Mouse (Mus musculus): Measurements from ENCODE around the gene Rbm28.

Gene Rbm28

GRCm38 (mm10) chr6:29164314-29165244 lies at the start of gene Rbm28:
Gene Rbm28, minus strand, starts transcription at chr6:29165006.
- in situ Hi-C loops (cut with MseI, MboI), result loop anchor here in 1 of 2 experiments (5.0 kb wide), 1 partner anchor 38 kb away; no protein-coding TSS in a partner anchor

- in situ Hi-C loops (cut with MseI, MboI), result no loop called here
Observed at GRCm38 (mm10) chr6:29214245-29214644, 49.4 kb upstream of the Rbm28 start.

- in situ Hi-C loops (cut with MseI, MboI), result no loop called here
Observed at GRCm38 (mm10) chr6:29213436-29213835, 48.6 kb upstream of the Rbm28 start.

GRCm38 (mm10) chr6:29211806-29212492 lies 47.1 kb upstream of the Rbm28 start:
- in situ Hi-C loops (cut with MseI, MboI), result no loop called here

- in situ Hi-C loops (cut with MseI, MboI), result no loop called here
Observed at GRCm38 (mm10) chr6:29211146-29211545, 46.3 kb upstream of the Rbm28 start.

GRCm38 (mm10) chr6:29210231-29210936 lies 45.6 kb upstream of the Rbm28 start:
- in situ Hi-C loops (cut with MseI, MboI), result no loop called here

- in situ Hi-C loops (cut with MseI, MboI), result loop anchor here (5.0 to 10.0 kb wide), 3 partner anchors 36 to 67 kb away; partner anchors contain the start of genes Fam71f2 (in 1 of the 2) and Hilpda (in 1 of the 2)
Observed at GRCm38 (mm10) chr6:29208178-29208577, 43.4 kb upstream of the Rbm28 start.

- in situ Hi-C loops (cut with MseI, MboI), result loop anchor here (5.0 to 10.0 kb wide), 3 partner anchors 35 to 68 kb away; partner anchors contain the start of genes Fam71f2 (in 1 of the 2) and Hilpda (in 1 of the 2)
Observed at GRCm38 (mm10) chr6:29207017-29207416, 42.2 kb upstream of the Rbm28 start.

GRCm38 (mm10) chr6:29206006-29206405 lies 41.2 kb upstream of the Rbm28 start:
- in situ Hi-C loops (cut with MseI, MboI), result loop anchor here (5.0 to 10.0 kb wide), 3 partner anchors 34 to 69 kb away; partner anchors contain the start of genes Fam71f2 (in 1 of the 2) and Hilpda (in 1 of the 2)

GRCm38 (mm10) chr6:29204932-29205614 lies 40.3 kb upstream of the Rbm28 start:
- in situ Hi-C loops (cut with MseI, MboI), result loop anchor here (5.0 to 10.0 kb wide), 4 partner anchors 33 to 70 kb away; partner anchors contain the start of genes Fam71f2 (in 1 of the 2), Hilpda (in 1 of the 2) and Rbm28 (in 1 of the 2)

GRCm38 (mm10) chr6:29203861-29204585 lies 39.2 kb upstream of the Rbm28 start:
- in situ Hi-C loops (cut with MseI, MboI), result loop anchor here (5.0 to 10.0 kb wide), 2 partner anchors 37 to 71 kb away; partner anchors contain the start of genes Fam71f2 (in 1 of the 2), Hilpda (in 1 of the 2) and Rbm28 (in 1 of the 2)

- in situ Hi-C loops (cut with MseI, MboI), result loop anchor here (5.0 to 10.0 kb wide), 2 partner anchors 36 to 72 kb away; partner anchors contain the start of genes Fam71f2 (in 1 of the 2), Hilpda (in 1 of the 2) and Rbm28 (in 1 of the 2)
Observed at GRCm38 (mm10) chr6:29203096-29203495, 38.3 kb upstream of the Rbm28 start.

GRCm38 (mm10) chr6:29201988-29202387 lies 37.2 kb upstream of the Rbm28 start:
- in situ Hi-C loops (cut with MseI, MboI), result loop anchor here (5.0 to 10.0 kb wide), 2 partner anchors 35 to 73 kb away; partner anchors contain the start of genes Fam71f2 (in 1 of the 2), Hilpda (in 1 of the 2) and Rbm28 (in 1 of the 2)

- in situ Hi-C loops (cut with MseI, MboI), result loop anchor here (5.0 to 10.0 kb wide), 2 partner anchors 34 to 73 kb away; partner anchors contain the start of genes Fam71f2 (in 1 of the 2), Hilpda (in 1 of the 2) and Rbm28 (in 1 of the 2)
Observed at GRCm38 (mm10) chr6:29201341-29201740, 36.5 kb upstream of the Rbm28 start.

GRCm38 (mm10) chr6:29200496-29200895 lies 35.7 kb upstream of the Rbm28 start:
- in situ Hi-C loops (cut with MseI, MboI), result loop anchor here (5.0 to 10.0 kb wide), 2 partner anchors 33 to 74 kb away; partner anchors contain the start of genes Fam71f2 (in 1 of the 2), Hilpda (in 1 of the 2) and Rbm28 (in 1 of the 2)

- in situ Hi-C loops (cut with MseI, MboI), result no loop called here
Observed at GRCm38 (mm10) chr6:29199223-29199855, 34.5 kb upstream of the Rbm28 start.

GRCm38 (mm10) chr6:29198309-29199222 lies 33.8 kb upstream of the Rbm28 start:
- in situ Hi-C loops (cut with MseI, MboI), result no loop called here
